Mouse (Mus musculus) E14TG2a.4 (cell line): ENCODE data around the gene Trappc3l.

Experiments used
- CTCF ChIP-seq: conservative IDR thresholded peaks from 2 replicates; pipeline ENCODE4 v1.5.1; 2014; ENCODE audit warnings: low read length
- NANOG ChIP-seq: IDR thresholded peaks from 2 replicates; pipeline ENCODE4 v1.6.1; 2014; ENCODE audit warnings: borderline replicate concordance, low read length, mixed read lengths
- POU5F1 ChIP-seq: IDR thresholded peaks from 2 replicates; pipeline ENCODE4 v1.6.1; 2014; ENCODE audit warnings: low read length, borderline replicate concordance

GRCm38 (mm10) chr10:34091888-34092287 is 54.5 kb downstream of the Trappc3l start:
- no peak for TF ChIP-seq CTCF
- no peak for TF ChIP-seq NANOG
- TF ChIP-seq POU5F1, result no peak
